Mouse (Mus musculus): Measurements from ENCODE around the gene Ficd. TPM values are rescaled to one million over a fixed set of nuclear protein-coding genes. Genes with fewer than 3 reads are reported as not detected.

Ficd gene
- polyA plus RNA-seq, 1 experiment: 8.2 TPM

DNA sequence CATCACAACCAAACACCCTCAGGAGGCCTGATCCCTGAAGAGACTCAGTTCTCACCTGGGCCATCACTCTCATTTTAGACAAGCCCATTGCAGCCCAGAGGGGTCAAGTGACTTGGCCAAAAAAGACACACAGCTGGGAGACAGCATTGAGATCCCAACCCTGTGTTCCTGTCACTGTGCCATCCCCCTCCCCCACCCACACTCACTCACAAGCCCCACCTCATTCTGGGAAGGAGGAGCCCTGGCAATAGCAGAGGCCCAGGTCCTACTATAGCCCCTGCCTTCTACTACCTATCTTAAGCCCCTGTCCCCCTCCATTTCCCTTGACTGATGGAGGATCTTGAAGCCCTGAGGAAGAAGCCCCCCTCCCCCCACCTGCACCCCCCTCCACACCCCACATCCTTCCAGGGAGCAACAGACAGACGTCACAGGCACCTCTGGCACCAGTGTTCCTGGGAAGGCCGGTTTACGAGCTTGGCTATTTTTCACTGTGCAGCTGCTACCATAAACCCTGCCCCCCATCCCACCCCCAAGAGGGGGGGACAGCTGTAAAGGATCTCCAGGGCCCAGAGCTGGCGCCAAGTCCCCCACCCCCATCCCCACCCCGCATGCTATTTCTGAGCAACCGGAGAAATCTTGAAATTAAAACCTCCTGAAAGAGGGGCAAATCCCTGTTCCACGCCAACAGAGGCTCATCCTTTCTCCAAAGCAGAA lies 53.6 kb downstream of the Ficd start:
- H3K27ac ChIP-seq (ENCODE audit: control insufficient read depth, insufficient read depth, low read length): no peak overlapping the region
- TF ChIP-seq POLR2A (IDR thresholded peaks at IDR 0.05; ENCODE audit: control insufficient read depth, extremely low read depth, insufficient read depth, low read length, poor library complexity): no peak
- no peak for DNase-seq
- no peaks in the 10 kb centered on the region for H3K36me3 ChIP-seq (ENCODE audit: control insufficient read depth, insufficient read depth, low read length)
- H3K4me1 ChIP-seq (replicated peaks; ENCODE audit: control insufficient read depth, insufficient read depth, low read length): peaks cover 8% of the 10 kb centered on the region
- H3K27me3 ChIP-seq (ENCODE audit: control insufficient read depth, insufficient read depth, low read length): no peaks in the 10 kb centered on the region
- no peak overlapping the region for H3K4me3 ChIP-seq (ENCODE audit: control insufficient read depth, insufficient read depth, low read length)
- 72% methylated on average over 7 of the region's 7 CpGs for WGBS

Other genes starting within 250 kb of the Ficd start
- 1.2 and 1.6 TPM in 2 replicates for gene Wscd2, start 245.5 kb upstream of the Ficd start, polyA plus RNA-seq (2012; rRNA removed)
- 28.8 and 32.6 TPM in 2 replicates for gene Cmklr1, start 85.4 kb upstream of the Ficd start, polyA plus RNA-seq (2012; rRNA removed)
- not detected in 2 replicates for gene 1700069L16Rik, start 11.0 kb upstream of the Ficd start, polyA plus RNA-seq (2012; rRNA removed)
- gene Sart3, start 36.7 kb downstream of the Ficd start, polyA plus RNA-seq (2012; rRNA removed): 47.5 and 53.1 TPM in 2 replicates
- gene Iscu, start 36.9 kb downstream of the Ficd start, polyA plus RNA-seq (2012; rRNA removed): 80.6 and 93.7 TPM in 2 replicates
- 8.8 and 11.7 TPM in 2 replicates for gene Tmem119, start 64.7 kb downstream of the Ficd start, polyA plus RNA-seq (2012; rRNA removed)
- gene Selplg, start 96.8 kb downstream of the Ficd start, polyA plus RNA-seq (2012; rRNA removed): 755 and 783 TPM in 2 replicates
- gene Coro1c, start 173.0 kb downstream of the Ficd start, polyA plus RNA-seq (2012; rRNA removed): 67.8 and 78.3 TPM in 2 replicates